ENCODE assay signal across 22 mouse cellular contexts in genomic region chr14:8447352-8447751, GRCm38 (mm10).
DNase-seq lines count a peak whose midpoint lies in the region; ATAC-seq and TF ChIP-seq lines count a peak whose summit lies in the region.
"Had no signal": no experiment of that assay in that cellular context is flagged by ENCODE, and none has a peak within 500 bp of the region (broad histone marks: within the 10 kb centered on the region; RNA-seq: fewer than 3 reads in every experiment).

No protein-coding gene starts in this region.

- DNase-seq in limb, embryonic 10.5 days (ENCODE audit: low spot score), result peak; percentile 2
- no peak for DNase-seq in stomach, postnatal 0 days (ENCODE audit: low spot score)
- no peak for DNase-seq in retina, postnatal 1 day
- DNase-seq in urinary bladder, postnatal 14 days (ENCODE audit: low spot score), result no peak
- DNase-seq: adrenal gland, adult 2 months; adrenal gland, adult 8-10 months; adrenal gland, postnatal 10 days; adrenal gland, postnatal 14 days; adrenal gland, postnatal 25 days; adrenal gland, postnatal 36 days; B cell, adult 2 months; cerebellum, adult 11 months; cerebellum, adult 11-12 months had no signal

- H3K4me3 ChIP-seq in limb, embryonic 10.5 days, result no peak overlapping the region
- no peak overlapping the region for H3K4me3 ChIP-seq in stomach, embryonic 14.5 days (ENCODE audit: low read depth, low read length)
- no peak overlapping the region for H3K4me3 ChIP-seq in stomach, embryonic 16.5 days (replicated peaks; ENCODE audit: low read length)
- H3K4me3 ChIP-seq in stomach, postnatal 0 days (ENCODE audit: low read depth, low read length), result no peak overlapping the region
- no peak overlapping the region for H3K4me3 ChIP-seq in intestine, embryonic 15.5 days (replicated peaks)
- no peak overlapping the region for H3K4me3 ChIP-seq in liver, embryonic 12.5 days

- 0 out of 2 replicates have a peak, but pooled peaks have one; percentile 49 for ATAC-seq in stomach, embryonic 14.5 days (ENCODE audit: insufficient number of reproducible peaks, insufficient read depth, low FRiP score, low read depth)
- ATAC-seq in stomach, embryonic 16.5 days (ENCODE audit: insufficient read depth, low FRiP score), result peak; percentile 69
- ATAC-seq in stomach, postnatal 0 days (ENCODE audit: low FRiP score, low TSS enrichment), result peak; percentile 83
- no peak for ATAC-seq in intestine, embryonic 15.5 days
- no peak for ATAC-seq in liver, embryonic 12.5 days
- ATAC-seq: activated CD4-positive, CD25-positive, alpha-beta regulatory T cell, adult 4 months; CD4-positive, CD25-positive, alpha-beta regulatory T cell, adult 4 months; Patski had no signal

- no peaks in the 10 kb centered on the region for H3K9me3 ChIP-seq in limb, embryonic 10.5 days (replicated peaks)
- no peaks in the 10 kb centered on the region for H3K9me3 ChIP-seq in stomach, embryonic 14.5 days (ENCODE audit: control insufficient read depth, low read depth, low read length)
- H3K9me3 ChIP-seq in stomach, embryonic 16.5 days (replicated peaks; ENCODE audit: control insufficient read depth, low read length), result no peaks in the 10 kb centered on the region
- no peaks in the 10 kb centered on the region for H3K9me3 ChIP-seq in stomach, postnatal 0 days (ENCODE audit: control insufficient read depth, low read length)
- H3K9me3 ChIP-seq in intestine, embryonic 15.5 days, result no peaks in the 10 kb centered on the region
- no peaks in the 10 kb centered on the region for H3K9me3 ChIP-seq in liver, embryonic 12.5 days (replicated peaks)
- H3K9me3 ChIP-seq: G1E had no signal

- 90% methylated on average over 1 of the region's 1 CpGs for WGBS in limb, embryonic 10.5 days
- 91% methylated on average over 1 of the region's 1 CpGs for WGBS in stomach, embryonic 14.5 days
- WGBS in stomach, embryonic 16.5 days, result 86% methylated on average over 1 of the region's 1 CpGs
- WGBS in stomach, postnatal 0 days, result 71% methylated on average over 1 of the region's 1 CpGs
- 88% methylated on average over 1 of the region's 1 CpGs for WGBS in intestine, embryonic 15.5 days
- 61% methylated on average over 1 of the region's 1 CpGs for WGBS in liver, embryonic 12.5 days (ENCODE audit: insufficient replicate concordance)

- no peaks in the 10 kb centered on the region for H3K27me3 ChIP-seq in limb, embryonic 10.5 days (ENCODE audit: low read depth, poor library complexity, severe bottlenecking)
- H3K27me3 ChIP-seq in stomach, embryonic 14.5 days (ENCODE audit: control insufficient read depth, insufficient read depth, low read length), result no peaks in the 10 kb centered on the region
- H3K27me3 ChIP-seq in stomach, embryonic 16.5 days (ENCODE audit: control insufficient read depth, insufficient read depth, low read length), result no peaks in the 10 kb centered on the region
- H3K27me3 ChIP-seq in stomach, postnatal 0 days (ENCODE audit: control insufficient read depth, insufficient read depth, low read length), result no peaks in the 10 kb centered on the region
- no peaks in the 10 kb centered on the region for H3K27me3 ChIP-seq in intestine, embryonic 15.5 days (replicated peaks)
- H3K27me3 ChIP-seq in liver, embryonic 12.5 days (replicated peaks), result no peaks in the 10 kb centered on the region
- H3K27me3 ChIP-seq: CH12.LX, Patski had no signal

- no peak overlapping the region for H3K4me2 ChIP-seq in stomach, embryonic 14.5 days (replicated peaks; ENCODE audit: low read depth, low read length)
- H3K4me2 ChIP-seq in stomach, embryonic 16.5 days (ENCODE audit: low read depth, low read length), result no peak overlapping the region
- no peak overlapping the region for H3K4me2 ChIP-seq in stomach, postnatal 0 days (replicated peaks; ENCODE audit: low read depth)
- H3K4me2 ChIP-seq in intestine, embryonic 15.5 days (replicated peaks), result no peak overlapping the region
- no peak overlapping the region for H3K4me2 ChIP-seq in liver, embryonic 12.5 days

- H3K36me3 ChIP-seq in limb, embryonic 10.5 days, result no peaks in the 10 kb centered on the region
- no peaks in the 10 kb centered on the region for H3K36me3 ChIP-seq in stomach, embryonic 14.5 days (ENCODE audit: control insufficient read depth, insufficient read depth, low read length)
- H3K36me3 ChIP-seq in stomach, embryonic 16.5 days (ENCODE audit: control insufficient read depth, insufficient read depth, low read length), result no peaks in the 10 kb centered on the region
- no peaks in the 10 kb centered on the region for H3K36me3 ChIP-seq in stomach, postnatal 0 days (ENCODE audit: control insufficient read depth, insufficient read depth, low read length)
- H3K36me3 ChIP-seq in intestine, embryonic 15.5 days, result no peaks in the 10 kb centered on the region
- no peaks in the 10 kb centered on the region for H3K36me3 ChIP-seq in liver, embryonic 12.5 days
- H3K36me3 ChIP-seq: G1E had no signal

- TF ChIP-seq EP300 in stomach, postnatal 0 days (optimal IDR thresholded peaks at IDR 0.05), result no peak

- no peak for TF ChIP-seq CTCF in stomach, postnatal 0 days (IDR thresholded peaks at IDR 0.05; ENCODE audit: low read depth)

- H3K4me1 ChIP-seq in limb, embryonic 10.5 days, result no peaks in the 10 kb centered on the region
- no peaks in the 10 kb centered on the region for H3K4me1 ChIP-seq in stomach, embryonic 14.5 days (ENCODE audit: control insufficient read depth, insufficient read depth, low read length)
- H3K4me1 ChIP-seq in stomach, embryonic 16.5 days (ENCODE audit: control insufficient read depth, insufficient read depth, low read length), result no peaks in the 10 kb centered on the region
- H3K4me1 ChIP-seq in stomach, postnatal 0 days (replicated peaks; ENCODE audit: control insufficient read depth, insufficient read depth), result no peaks in the 10 kb centered on the region
- H3K4me1 ChIP-seq in intestine, embryonic 15.5 days (replicated peaks), result no peaks in the 10 kb centered on the region
- H3K4me1 ChIP-seq in liver, embryonic 12.5 days, result peaks cover 24% of the 10 kb centered on the region

- H3K27ac ChIP-seq in limb, embryonic 10.5 days, result no peak overlapping the region
- H3K27ac ChIP-seq in stomach, embryonic 14.5 days (ENCODE audit: low read length), result no peak overlapping the region
- peak overlapping the region; percentile 47; the same call in 1 of the 2 replicates for H3K27ac ChIP-seq in stomach, embryonic 16.5 days (ENCODE audit: low read length)
- no peak overlapping the region for H3K27ac ChIP-seq in stomach, postnatal 0 days (replicated peaks)
- no peak overlapping the region for H3K27ac ChIP-seq in intestine, embryonic 15.5 days
- no peak overlapping the region for H3K27ac ChIP-seq in liver, embryonic 12.5 days

- no peak overlapping the region for H3K9ac ChIP-seq in stomach, embryonic 14.5 days (replicated peaks; ENCODE audit: low read depth, low read length)
- H3K9ac ChIP-seq in stomach, embryonic 16.5 days (ENCODE audit: low read length), result no peak overlapping the region
- H3K9ac ChIP-seq in stomach, postnatal 0 days (ENCODE audit: low read length), result no peak overlapping the region
- H3K9ac ChIP-seq in intestine, embryonic 15.5 days, result no peak overlapping the region
- H3K9ac ChIP-seq in liver, embryonic 12.5 days, result no peak overlapping the region

Comparison
In these comparisons a context has a peak if more than half of its experiments do, and no peak if none do; other contexts are left out.
1. ATAC-seq: peak in stomach, embryonic 14.5 days (single experiment), stomach, embryonic 16.5 days (single experiment) and stomach, postnatal 0 days (single experiment); none in intestine, embryonic 15.5 days (single experiment) and liver, embryonic 12.5 days (single experiment).